Mouse (Mus musculus) fibroblast of lung, adult 2 months (primary cell): ENCODE measurements around the gene Cfap206.

Experiments used
- DNase-seq: peaks from one replicate; pipeline ENCODE4 v3.0.0-alpha.2; 2011; ENCODE audit warnings: low read depth

Gene Cfap206

GRCm38 (mm10) chr4:34667923-34668322, 62.1 kb downstream of the Cfap206 start:
- DNase-seq = no peak

DNA sequence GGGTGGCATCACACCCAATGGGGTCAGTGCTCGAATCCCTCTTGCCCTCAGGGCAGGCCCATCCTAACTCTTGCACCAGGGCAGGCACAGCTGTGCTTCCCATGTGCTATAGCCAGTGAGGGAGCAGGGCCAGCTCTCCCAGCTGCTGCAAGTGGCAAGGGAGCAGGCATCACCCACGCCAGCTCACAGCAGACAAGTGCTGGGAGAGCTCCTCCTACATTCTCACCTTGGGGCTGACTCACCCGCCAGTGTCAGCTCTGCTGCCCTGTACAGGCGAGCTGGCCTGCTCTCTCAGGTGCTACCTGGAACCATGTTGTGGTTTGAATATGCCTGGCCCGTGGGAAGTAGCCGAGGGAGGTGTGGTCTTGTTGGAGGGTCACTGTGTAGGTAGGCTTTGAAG, 68.1 kb downstream of the Cfap206 start:
- DNase-seq = no peak

DNA sequence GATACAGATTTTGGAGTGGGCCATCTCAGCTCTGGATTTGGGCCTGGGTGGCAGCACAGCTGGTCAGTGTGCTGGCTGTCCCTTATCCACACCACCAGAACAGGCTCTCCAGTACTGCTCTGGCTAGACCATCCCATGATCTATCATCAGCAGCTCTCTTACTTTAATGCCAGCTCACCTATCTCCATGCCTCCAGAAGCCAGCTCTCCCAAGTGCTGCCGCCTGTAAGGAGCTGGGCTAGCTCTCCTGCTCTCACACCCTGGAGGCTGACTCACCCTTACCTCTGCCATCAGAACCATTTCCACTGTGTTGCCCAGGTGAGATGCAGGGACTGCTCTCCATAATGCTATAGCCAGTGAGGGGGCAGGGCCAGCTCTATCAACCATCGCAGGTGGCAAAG, 68.5 kb downstream of the Cfap206 start:
- no peak for DNase-seq

DNA sequence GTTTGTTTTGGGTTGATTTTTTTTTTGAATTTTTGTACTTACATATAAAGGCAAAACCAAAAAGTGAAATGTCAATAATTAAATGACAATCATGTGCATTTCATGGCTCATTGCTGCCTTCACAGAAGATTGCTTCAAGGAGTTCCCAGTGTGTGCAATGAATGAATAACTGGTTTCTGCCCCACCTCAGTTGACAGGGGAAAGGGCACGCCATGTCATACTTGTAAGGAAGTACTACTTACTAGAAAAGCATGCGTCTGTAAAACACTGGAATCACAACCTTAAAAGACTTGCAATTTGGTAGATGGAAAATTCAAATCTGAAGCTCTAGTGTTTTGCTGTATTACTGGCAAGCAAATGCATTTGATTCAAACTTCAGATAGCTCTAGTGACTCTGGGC, 71.0 kb downstream of the Cfap206 start:
- no peak for DNase-seq

DNA sequence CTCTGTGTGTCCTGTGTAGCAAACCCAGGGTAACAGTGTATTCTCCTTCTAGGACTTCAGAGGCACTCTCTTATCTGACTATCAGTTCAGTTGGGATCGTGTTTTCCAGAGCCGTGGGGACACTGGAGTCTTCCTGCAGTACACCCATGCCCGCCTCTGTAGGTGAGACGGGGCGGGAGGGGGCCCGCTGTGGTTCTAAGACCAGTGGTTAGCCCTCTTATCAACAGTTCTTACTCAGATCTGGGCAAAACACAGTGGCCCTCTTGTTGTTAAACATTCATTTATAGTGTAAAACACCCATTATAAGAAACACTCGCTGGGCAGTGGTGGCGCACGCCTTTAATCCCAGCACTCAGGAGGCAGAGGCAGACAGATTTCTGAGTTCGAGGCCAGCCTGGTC, 73.9 kb downstream of the Cfap206 start:
- no peak for DNase-seq

DNA sequence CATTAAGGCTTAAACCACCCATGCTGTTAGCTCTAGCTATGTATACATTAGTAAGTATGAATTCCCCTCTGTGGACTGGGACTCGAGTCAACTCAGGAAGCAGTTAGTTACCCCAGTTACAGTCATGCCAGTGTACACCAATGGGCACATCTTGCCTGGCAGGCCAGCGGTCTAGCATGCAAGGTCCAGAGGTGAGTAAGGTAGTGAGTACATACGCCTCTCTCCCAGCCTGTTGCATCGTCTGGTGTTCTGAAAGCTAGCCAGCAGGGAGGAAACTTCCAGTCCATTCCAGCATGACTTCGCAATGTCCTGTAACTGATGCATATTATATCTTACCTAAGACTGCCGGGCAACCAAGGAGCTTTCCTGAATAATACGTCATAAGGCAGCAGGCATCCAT, 76.8 kb downstream of the Cfap206 start:
- no peak for DNase-seq

GRCm38 (mm10) chr4:34644779-34645178, 85.2 kb downstream of the Cfap206 start:
- DNase-seq = no peak

DNA sequence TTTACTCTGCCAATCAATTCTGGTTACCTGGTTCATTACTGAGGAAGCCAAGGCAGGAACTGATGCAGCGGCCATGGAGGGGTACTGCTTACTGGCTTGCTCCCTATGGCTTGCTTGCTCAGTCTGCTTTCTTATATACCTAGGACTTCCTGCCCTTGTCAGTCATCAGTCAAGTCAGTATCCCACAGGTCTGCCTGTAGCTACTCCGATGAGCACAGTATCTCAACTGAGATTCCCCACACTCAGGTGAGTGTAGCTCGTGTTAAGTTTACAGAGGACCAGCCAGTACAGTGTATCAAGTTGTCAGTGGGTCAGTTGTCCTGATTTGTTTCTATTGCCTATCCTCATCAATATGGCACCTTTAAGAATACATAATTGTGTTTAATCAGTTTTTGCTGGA, 89.3 kb downstream of the Cfap206 start:
- DNase-seq = no peak

- DNase-seq = no peak
These were observed 90.2 kb downstream of the Cfap206 start for GRCm38 (mm10) chr4:34639745-34640364.
